Mouse (Mus musculus): ENCODE data around the gene Mbnl3. TPM values are rescaled to one million over a fixed set of nuclear protein-coding genes. Genes with fewer than 3 reads are reported as not detected.

Gene Mbnl3
- under 1 TPM; 0.25 to 0.51 TPM for total RNA-seq (2021)
- long read RNA-seq, experiment 1: 0 reads
- long read RNA-seq, experiment 2: 0 reads

GRCm38 (mm10) chrX:51206432-51206831 lies at the start of gene Mbnl3:
Gene Mbnl3, minus strand, starts transcription at chrX:51206532.
- no peak for DNase-seq
- intact Hi-C loops (cut with DNase I): no loop called here

GRCm38 (mm10) chrX:51205548-51206324 lies 596 bp downstream of the Mbnl3 start:
- DNase-seq: no peak
- intact Hi-C loops (cut with DNase I): no loop called here

GRCm38 (mm10) chrX:51204626-51205547 lies 1.4 kb downstream of the Mbnl3 start:
- intact Hi-C loops (cut with DNase I): no loop called here

GRCm38 (mm10) chrX:51197012-51197411 lies 9.3 kb downstream of the Mbnl3 start:
- intact Hi-C loops (cut with DNase I): no loop called here
- DNase-seq: no peak

More at GRCm38 (mm10) chrX:51204626-51205547, 1.4 kb downstream of the Mbnl3 start:
- peak; percentile 14 to 16 for DNase-seq

GRCm38 (mm10) chrX:51171914-51172313 lies 34.4 kb downstream of the Mbnl3 start:
- no peak for DNase-seq
- intact Hi-C loops (cut with DNase I): loop anchor here (10.0 kb wide), 1 partner anchor 203 kb away; no protein-coding TSS in a partner anchor

- intact Hi-C loops (cut with DNase I): loop anchor here (10.0 kb wide), 1 partner anchor 203 kb away; no protein-coding TSS in a partner anchor
- DNase-seq: no peak
Measured at GRCm38 (mm10) chrX:51171413-51171812, 34.9 kb downstream of the Mbnl3 start.

GRCm38 (mm10) chrX:51170404-51170803 lies 35.9 kb downstream of the Mbnl3 start:
- intact Hi-C loops (cut with DNase I): loop anchor here (10.0 kb wide), 1 partner anchor 204 kb away; no protein-coding TSS in a partner anchor
- DNase-seq: no peak

GRCm38 (mm10) chrX:51169476-51170045 lies 36.8 kb downstream of the Mbnl3 start:
- intact Hi-C loops (cut with DNase I): loop anchor here (10.0 kb wide), 1 partner anchor 205 kb away; no protein-coding TSS in a partner anchor
- DNase-seq: no peak

GRCm38 (mm10) chrX:51167976-51168375 lies 38.4 kb downstream of the Mbnl3 start:
- no peak for DNase-seq
- intact Hi-C loops (cut with DNase I): no loop called here

GRCm38 (mm10) chrX:51164766-51165165 lies 41.6 kb downstream of the Mbnl3 start:
- no peak for DNase-seq
- intact Hi-C loops (cut with DNase I): no loop called here

GRCm38 (mm10) chrX:51148436-51148835 lies 57.9 kb downstream of the Mbnl3 start:
- DNase-seq: no peak
- intact Hi-C loops (cut with DNase I): no loop called here

- intact Hi-C loops (cut with DNase I): no loop called here
- DNase-seq: no peak
Measured at GRCm38 (mm10) chrX:51146351-51146750, 60.0 kb downstream of the Mbnl3 start.

GRCm38 (mm10) chrX:51140055-51140454 lies 66.3 kb downstream of the Mbnl3 start:
- DNase-seq: no peak
- intact Hi-C loops (cut with DNase I): no loop called here

GRCm38 (mm10) chrX:51131325-51131724 lies 75.0 kb downstream of the Mbnl3 start:
- no peak for DNase-seq
- intact Hi-C loops (cut with DNase I): no loop called here

GRCm38 (mm10) chrX:51102748-51103147 lies 103.6 kb downstream of the Mbnl3 start:
- intact Hi-C loops (cut with DNase I): no loop called here
- no peak for DNase-seq

- no peak for DNase-seq
- intact Hi-C loops (cut with DNase I): no loop called here
Measured at GRCm38 (mm10) chrX:51084972-51085371, 121.4 kb downstream of the Mbnl3 start.

- DNase-seq: no peak
- intact Hi-C loops (cut with DNase I): no loop called here
Measured at GRCm38 (mm10) chrX:51084211-51084610, 122.1 kb downstream of the Mbnl3 start.

- intact Hi-C loops (cut with DNase I): no loop called here
- no peak for DNase-seq
Measured at GRCm38 (mm10) chrX:51076744-51077143, 129.6 kb downstream of the Mbnl3 start.
